Mouse (Mus musculus): Measurements from ENCODE around the gene Rgs6. TPM values are rescaled to one million over a fixed set of nuclear protein-coding genes. Genes with fewer than 3 reads are reported as not detected.

The Rgs6 gene
- polyA plus RNA-seq, 1 experiment, result 16.8 TPM

GRCm38 (mm10) chr12:82664598-82664997, 76.5 kb downstream of the Rgs6 start:
- TF ChIP-seq CTCF (IDR thresholded peaks at IDR 0.05; ENCODE audit: borderline replicate concordance, insufficient read depth, low read depth, low read length) (no peak), POLR2A (IDR thresholded peaks at IDR 0.05; ENCODE audit: borderline replicate concordance, insufficient read depth, low read length) (no peak)
- 83% methylated on average over 7 of the region's 7 CpGs for WGBS
- Histone ChIP-seq H3K4me3 (replicated peaks; ENCODE audit: insufficient read depth, low read depth, low read length) (no peak overlapping the region), H3K27ac (ENCODE audit: insufficient read depth, low read length) (no peak overlapping the region), H3K27me3 (ENCODE audit: control insufficient read depth, insufficient read depth, low read length) (no peaks in the 10 kb centered on the region), H3K4me1 (ENCODE audit: control insufficient read depth, insufficient read depth, low read length) (peaks cover 4% of the 10 kb centered on the region)
- no peak for DNase-seq

- H3K4me1 ChIP-seq (ENCODE audit: control insufficient read depth, insufficient read depth, low read length), result peaks cover 4% of the 10 kb centered on the region
- DNase-seq, result peak; percentile 56 to 60
- WGBS, result 6% methylated on average over 3 of the region's 3 CpGs
- H3K27ac ChIP-seq (ENCODE audit: insufficient read depth, low read length), result no peak overlapping the region
- TF ChIP-seq POLR2A (IDR thresholded peaks at IDR 0.05; ENCODE audit: borderline replicate concordance, insufficient read depth, low read length), result no peak
- TF ChIP-seq CTCF (IDR thresholded peaks at IDR 0.05; ENCODE audit: borderline replicate concordance, insufficient read depth, low read depth, low read length), result no peak
- no peak overlapping the region for H3K4me3 ChIP-seq (replicated peaks; ENCODE audit: insufficient read depth, low read depth, low read length)
- no peaks in the 10 kb centered on the region for H3K27me3 ChIP-seq (ENCODE audit: control insufficient read depth, insufficient read depth, low read length)
Observed at GRCm38 (mm10) chr12:82667441-82667840, 79.3 kb downstream of the Rgs6 start.

DNA sequence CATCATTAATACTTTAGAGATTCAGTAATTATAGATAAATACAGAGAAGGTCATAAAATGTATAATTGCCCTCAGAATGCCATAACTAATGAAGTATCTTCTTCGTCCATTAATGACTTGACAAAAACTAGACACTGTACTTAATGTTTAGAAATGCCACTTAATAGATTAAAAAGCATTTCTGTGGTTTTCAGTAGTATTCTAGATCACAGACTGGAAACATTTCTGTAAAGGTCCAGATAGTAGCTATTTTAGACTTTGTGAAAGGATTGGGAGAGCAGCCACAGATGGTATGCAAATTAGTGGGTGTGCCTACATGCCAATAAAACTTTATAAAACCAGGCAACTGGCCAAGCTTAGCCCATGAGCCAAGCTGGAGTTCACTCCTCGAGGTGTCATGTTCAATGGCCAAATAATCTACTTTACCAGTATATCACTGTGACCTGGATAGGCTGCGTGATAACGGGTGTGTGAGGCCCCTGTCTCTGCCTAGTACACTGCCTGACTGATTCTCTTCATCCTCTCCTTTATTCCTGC, 82.2 kb downstream of the Rgs6 start:
- 60% methylated on average over 4 of the region's 4 CpGs for WGBS
- Histone ChIP-seq H3K27ac (ENCODE audit: insufficient read depth, low read length) (no peak overlapping the region), H3K4me3 (replicated peaks; ENCODE audit: insufficient read depth, low read depth, low read length) (no peak overlapping the region), H3K4me1 (ENCODE audit: control insufficient read depth, insufficient read depth, low read length) (peaks cover 4% of the 10 kb centered on the region), H3K27me3 (ENCODE audit: control insufficient read depth, insufficient read depth, low read length) (no peaks in the 10 kb centered on the region)
- no peak for DNase-seq
- TF ChIP-seq CTCF (IDR thresholded peaks at IDR 0.05; ENCODE audit: borderline replicate concordance, insufficient read depth, low read depth, low read length), result no peak
- no peak for TF ChIP-seq POLR2A (IDR thresholded peaks at IDR 0.05; ENCODE audit: borderline replicate concordance, insufficient read depth, low read length)

DNA sequence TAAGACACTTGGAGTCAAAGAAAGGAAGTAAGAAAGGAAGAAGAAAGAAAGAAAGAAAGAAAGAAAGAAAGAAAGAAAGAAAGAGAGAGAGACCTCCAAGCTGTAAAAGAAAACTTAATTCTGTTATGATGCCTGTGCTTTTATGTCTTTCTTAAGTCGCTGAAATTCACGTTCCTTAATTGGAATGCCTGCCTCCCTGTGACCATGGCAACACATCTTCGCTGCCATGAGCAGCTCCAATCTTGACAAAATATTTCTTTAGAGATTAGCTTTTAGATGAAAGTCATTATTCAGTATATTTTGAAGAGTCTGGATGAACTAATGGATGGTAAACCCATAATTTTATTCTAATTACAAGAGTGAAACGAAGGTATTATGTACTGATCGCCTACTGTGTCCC, 83.5 kb downstream of the Rgs6 start:
- Histone ChIP-seq H3K27ac (ENCODE audit: insufficient read depth, low read length) (no peak overlapping the region), H3K27me3 (ENCODE audit: control insufficient read depth, insufficient read depth, low read length) (no peaks in the 10 kb centered on the region), H3K4me3 (replicated peaks; ENCODE audit: insufficient read depth, low read depth, low read length) (no peak overlapping the region), H3K4me1 (ENCODE audit: control insufficient read depth, insufficient read depth, low read length) (peaks cover 4% of the 10 kb centered on the region)
- WGBS, result 77% methylated on average over 5 of the region's 5 CpGs
- no peak for TF ChIP-seq CTCF (IDR thresholded peaks at IDR 0.05; ENCODE audit: borderline replicate concordance, insufficient read depth, low read depth, low read length)
- TF ChIP-seq POLR2A (IDR thresholded peaks at IDR 0.05; ENCODE audit: borderline replicate concordance, insufficient read depth, low read length), result no peak
- DNase-seq, result no peak

DNA sequence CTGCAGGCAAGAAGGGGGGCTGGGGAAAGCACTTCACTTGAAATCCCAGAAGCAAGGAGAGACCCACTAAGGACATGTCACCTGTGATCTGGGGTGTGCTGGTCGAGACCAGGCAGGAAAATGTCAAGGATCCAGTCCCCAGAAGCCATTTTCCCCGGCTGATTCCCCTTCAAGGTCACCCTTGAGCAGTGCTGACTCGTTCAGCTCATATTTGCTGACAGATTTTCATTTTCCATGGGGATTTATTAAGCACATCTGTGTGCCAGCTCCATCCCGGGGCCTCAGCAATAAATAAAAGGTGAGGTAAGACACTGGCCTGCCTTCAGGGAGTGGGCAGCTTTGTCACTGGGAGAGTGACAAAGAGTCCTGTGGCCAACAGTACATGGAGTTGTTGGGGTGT, 87.0 kb downstream of the Rgs6 start:
- no peak overlapping the region for H3K27ac ChIP-seq (ENCODE audit: insufficient read depth, low read length)
- H3K4me1 ChIP-seq (ENCODE audit: control insufficient read depth, insufficient read depth, low read length), result no peaks in the 10 kb centered on the region
- no peak for DNase-seq
- H3K27me3 ChIP-seq (ENCODE audit: control insufficient read depth, insufficient read depth, low read length), result no peaks in the 10 kb centered on the region
- WGBS, result 74% methylated on average over 4 of the region's 4 CpGs
- TF ChIP-seq CTCF (IDR thresholded peaks at IDR 0.05; ENCODE audit: borderline replicate concordance, insufficient read depth, low read depth, low read length), result no peak
- TF ChIP-seq POLR2A (IDR thresholded peaks at IDR 0.05; ENCODE audit: borderline replicate concordance, insufficient read depth, low read length), result no peak
- H3K4me3 ChIP-seq (replicated peaks; ENCODE audit: insufficient read depth, low read depth, low read length), result no peak overlapping the region

GRCm38 (mm10) chr12:82687015-82687414, 98.9 kb downstream of the Rgs6 start:
- 21% methylated on average over 2 of the region's 2 CpGs for WGBS
- H3K27ac ChIP-seq (ENCODE audit: insufficient read depth, low read length), result no peak overlapping the region
- DNase-seq, result peak in 1 of 2 experiments; percentile 8
- H3K27me3 ChIP-seq (ENCODE audit: control insufficient read depth, insufficient read depth, low read length), result no peaks in the 10 kb centered on the region
- H3K4me1 ChIP-seq (ENCODE audit: control insufficient read depth, insufficient read depth, low read length), result no peaks in the 10 kb centered on the region
- no peak overlapping the region for H3K4me3 ChIP-seq (replicated peaks; ENCODE audit: insufficient read depth, low read depth, low read length)
- no peak for TF ChIP-seq POLR2A (IDR thresholded peaks at IDR 0.05; ENCODE audit: borderline replicate concordance, insufficient read depth, low read length)
- TF ChIP-seq CTCF (IDR thresholded peaks at IDR 0.05; ENCODE audit: borderline replicate concordance, insufficient read depth, low read depth, low read length), result no peak

DNA sequence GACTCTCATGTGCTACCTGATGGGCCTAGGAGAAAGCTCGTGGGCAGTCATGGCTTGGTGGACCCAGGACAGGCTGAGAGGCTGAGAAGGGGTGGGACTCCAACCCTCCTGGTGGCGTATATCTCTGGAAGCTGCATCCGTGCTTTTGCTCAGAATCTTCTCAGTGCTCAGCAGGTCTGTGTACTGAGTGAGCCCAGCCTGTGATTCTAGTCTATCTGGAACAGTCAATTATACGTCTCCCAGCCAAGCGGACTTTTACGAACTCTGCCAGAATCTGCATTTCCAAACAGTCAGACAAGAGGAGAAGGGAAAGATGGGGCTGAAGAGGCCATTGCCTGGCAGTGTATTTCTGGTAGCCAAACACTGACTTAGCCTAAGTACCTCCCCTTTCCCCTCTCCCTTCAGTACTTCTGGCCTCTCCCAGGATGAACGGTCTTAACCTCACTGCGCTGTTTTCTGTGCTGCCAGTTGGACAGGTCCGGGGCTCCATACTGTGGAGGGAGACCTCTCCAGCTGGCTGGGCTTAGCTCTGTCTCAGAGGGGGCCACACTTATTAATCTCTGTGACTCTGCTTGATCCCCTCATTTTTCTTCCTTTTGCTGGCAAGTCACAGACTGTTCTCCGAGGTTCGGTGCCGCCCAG, 110.9 kb downstream of the Rgs6 start:
- no peaks in the 10 kb centered on the region for H3K27me3 ChIP-seq (ENCODE audit: control insufficient read depth, insufficient read depth, low read length)
- 29% methylated on average over 12 of the region's 12 CpGs for WGBS
- DNase-seq, result no peak
- TF ChIP-seq POLR2A (IDR thresholded peaks at IDR 0.05; ENCODE audit: borderline replicate concordance, insufficient read depth, low read length), result no peak
- TF ChIP-seq CTCF (IDR thresholded peaks at IDR 0.05; ENCODE audit: borderline replicate concordance, insufficient read depth, low read depth, low read length), result no peak
- H3K4me3 ChIP-seq (replicated peaks; ENCODE audit: insufficient read depth, low read depth, low read length), result no peak overlapping the region
- no peaks in the 10 kb centered on the region; the same call in 1 of the 2 replicates for H3K4me1 ChIP-seq (ENCODE audit: control insufficient read depth, insufficient read depth, low read length)
- no peak overlapping the region for H3K27ac ChIP-seq (ENCODE audit: insufficient read depth, low read length)

DNA sequence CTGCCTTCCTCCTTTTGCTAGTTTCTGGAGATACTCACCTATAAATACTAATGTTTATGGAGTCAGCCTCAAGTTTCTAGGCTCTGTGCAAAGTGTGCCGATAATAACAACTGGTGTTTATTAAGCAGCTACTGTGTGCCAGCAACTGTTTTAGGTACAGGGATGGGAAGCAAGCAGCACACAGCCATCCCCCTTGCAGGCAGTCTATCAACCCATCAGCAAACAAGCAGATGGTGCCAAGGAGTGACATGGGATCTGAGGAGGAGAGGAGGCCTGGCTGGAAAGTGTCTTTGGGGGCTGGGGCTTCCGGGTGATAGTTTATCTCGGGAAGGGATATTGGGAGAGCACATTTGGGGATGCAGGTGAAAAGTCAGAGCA, 111.4 kb downstream of the Rgs6 start:
- no peak for DNase-seq
- Histone ChIP-seq H3K27me3 (ENCODE audit: control insufficient read depth, insufficient read depth, low read length) (no peaks in the 10 kb centered on the region), H3K4me1 (ENCODE audit: control insufficient read depth, insufficient read depth, low read length) (no peaks in the 10 kb centered on the region; the same call in 1 of the 2 replicates), H3K4me3 (replicated peaks; ENCODE audit: insufficient read depth, low read depth, low read length) (no peak overlapping the region), H3K27ac (ENCODE audit: insufficient read depth, low read length) (no peak overlapping the region)
- WGBS, result 26% methylated on average over 3 of the region's 3 CpGs
- TF ChIP-seq POLR2A (IDR thresholded peaks at IDR 0.05; ENCODE audit: borderline replicate concordance, insufficient read depth, low read length) (no peak), CTCF (IDR thresholded peaks at IDR 0.05; ENCODE audit: borderline replicate concordance, insufficient read depth, low read depth, low read length) (no peak)

Measured in cerebellum, adult 2 months (tissue).